Mouse (Mus musculus) lung, postnatal 0 days (tissue): Measurements from ENCODE around the gene Scrn3. TPM values are rescaled to one million over a fixed set of nuclear protein-coding genes. Genes with fewer than 3 reads are reported as not detected.

ENCODE experiments used
- ATAC-seq: fragments of 200-750 bp; cut with Nextera tagmentation; 2 replicates; pipeline ENCODE4 v1.8.0; 2017; ENCODE audit warnings: moderate library complexity
- DNase-seq: peaks from one replicate; pipeline ENCODE4 v3.0.0-alpha.2; 2016; ENCODE audit warnings: low spot score
- H3K27ac ChIP-seq: fragments of 300-500 bp; sonication (generic); 2 replicates; pipeline ENCODE4 v1.5.1; 2014; ENCODE audit warnings: antibody characterized with exemption, mild to moderate bottlenecking, low read length, mixed read lengths
- H3K27me3 ChIP-seq: fragments of 300-500 bp; sonication (generic); replicated peaks from 2 replicates; pipeline ENCODE4 v1.6.1; 2014; ENCODE audit warnings: low read length, mixed read lengths; ENCODE audit not compliant: insufficient read depth
- H3K36me3 ChIP-seq: fragments of 300-500 bp; sonication (generic); 2 replicates; pipeline ENCODE4 v1.6.1; 2014; ENCODE audit warnings: low read length, mixed read lengths; ENCODE audit not compliant: insufficient read depth
- H3K4me1 ChIP-seq: fragments of 300-500 bp; sonication (generic); 2 replicates; pipeline ENCODE4 v1.6.1; 2014; ENCODE audit warnings: antibody characterized with exemption, low read depth, low read length, mixed read lengths; ENCODE audit not compliant: insufficient read depth
- H3K4me2 ChIP-seq: fragments of 300-500 bp; sonication (generic); replicated peaks from 2 replicates; pipeline ENCODE4 v1.6.1; 2014; ENCODE audit warnings: low read depth, mild to moderate bottlenecking, low read length, moderate library complexity, mixed read lengths
- H3K4me3 ChIP-seq: fragments of 300-500 bp; sonication (generic); 2 replicates; pipeline ENCODE4 v1.5.1; 2014; ENCODE audit warnings: low read depth, low read length
- H3K9ac ChIP-seq: fragments of 300-500 bp; sonication (generic); replicated peaks from 2 replicates; pipeline ENCODE4 v1.6.1; 2014; ENCODE audit warnings: low read depth, mild to moderate bottlenecking
- H3K9me3 ChIP-seq: fragments of 300-500 bp; sonication (generic); 2 replicates; pipeline ENCODE4 v1.6.1; 2016; ENCODE audit warnings: low read length, mixed read lengths
- CTCF ChIP-seq: IDR thresholded peaks from 2 replicates; pipeline ENCODE4 v1.5.1; 2016; ENCODE audit warnings: antibody characterized with exemption, mild to moderate bottlenecking
- EP300 ChIP-seq: IDR thresholded peaks from 2 replicates; pipeline ENCODE4 v1.6.1; 2016; ENCODE audit warnings: antibody characterized with exemption, mild to moderate bottlenecking, control low read depth
- WGBS: fragments of 180-500 bp; shearing (Covaris S2); extraction: QIAGEN DNeasy Blood & Tissue Kit; methylation state at CpG from one replicate; pipeline ENCODE4 v1.1.7; 2014; 5-methylcytosine and 5-hydroxymethylcytosine counted together
- polyA plus RNA-seq: library from polyadenylated mRNA; unstranded; fragments of >200 nt; fragmentation: Nextera tagmentation; extraction: Ambion mirVana; gene quantifications from 2 replicates; pipeline ENCODE4 v1.2.1, GENCODE M21; 2015

Gene Scrn3
- polyA plus RNA-seq, 1 experiment from 2014 or later, result 10.9 TPM

DNA sequence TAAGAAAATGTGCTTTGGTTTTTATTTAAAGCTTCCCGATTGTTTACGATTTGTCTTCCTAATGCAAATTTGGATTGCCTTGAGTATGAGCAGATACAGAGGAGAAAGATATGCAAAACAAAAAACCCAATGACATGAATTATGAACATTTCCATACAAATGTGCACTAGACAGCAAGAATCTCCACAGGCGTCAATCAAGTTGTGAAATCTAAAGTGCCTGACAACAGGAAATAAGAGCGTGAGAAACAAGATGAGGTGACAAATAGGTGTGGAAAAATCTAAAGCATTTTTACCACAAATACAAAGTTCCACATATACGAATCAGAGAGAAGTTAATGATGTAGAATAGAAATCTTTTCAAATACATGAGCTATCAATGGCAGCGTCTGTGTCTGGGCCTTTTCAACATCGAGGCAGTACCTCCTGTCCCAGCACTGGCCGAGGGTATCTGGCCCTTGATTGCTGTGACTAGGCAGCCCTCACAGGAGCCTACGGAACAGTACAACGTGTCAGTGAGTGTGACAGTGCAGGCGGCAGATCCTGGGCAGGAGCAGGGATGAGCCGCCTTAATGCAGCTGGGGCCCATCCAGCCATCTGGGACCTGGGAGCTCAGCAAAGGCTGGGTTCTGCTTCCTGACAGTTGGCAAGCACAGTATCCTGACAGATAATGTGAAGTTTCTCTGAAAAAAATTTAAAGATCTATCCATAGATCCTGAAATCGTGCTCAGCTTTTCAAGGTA, 34.1 kb downstream of the Scrn3 start:
- Histone ChIP-seq H3K4me1 (no peaks in the 10 kb centered on the region), H3K36me3 (no peaks in the 10 kb centered on the region), H3K9me3 (no peaks in the 10 kb centered on the region), H3K4me2 (no peak overlapping the region), H3K27me3 (no peaks in the 10 kb centered on the region), H3K9ac (no peak overlapping the region), H3K27ac (no peak overlapping the region), H3K4me3 (no peak overlapping the region)
- 60% methylated on average over 13 of the region's 13 CpGs for WGBS
- TF ChIP-seq CTCF, result no peak
- no peak for TF ChIP-seq EP300
- no peak for DNase-seq
- no peak for ATAC-seq

- no peak for DNase-seq
- 64% methylated on average over 6 of the region's 6 CpGs for WGBS
These were observed 34.7 kb downstream of the Scrn3 start for GRCm38 (mm10) chr2:73347136-73347535.

GRCm38 (mm10) chr2:73347766-73348165, 35.4 kb downstream of the Scrn3 start:
- Histone ChIP-seq H3K27me3 (no peaks in the 10 kb centered on the region), H3K4me1 (no peaks in the 10 kb centered on the region), H3K27ac (no peak overlapping the region), H3K4me2 (0 out of 2 replicates have a peak overlapping the region, but pooled peaks have one; percentile 6), H3K9me3 (no peaks in the 10 kb centered on the region), H3K36me3 (no peaks in the 10 kb centered on the region), H3K4me3 (no peak overlapping the region), H3K9ac (no peak overlapping the region)
- ATAC-seq (no peak), DNase-seq (no peak)
- WGBS, result 62% methylated on average over 9 of the region's 9 CpGs
- TF ChIP-seq CTCF, result no peak
- no peak for TF ChIP-seq EP300

More at GRCm38 (mm10) chr2:73347136-73347535, 34.7 kb downstream of the Scrn3 start:
- no peak overlapping the region for H3K4me3 ChIP-seq
- no peaks in the 10 kb centered on the region for H3K27me3 ChIP-seq
- no peaks in the 10 kb centered on the region for H3K4me1 ChIP-seq
- no peak for ATAC-seq
- no peak overlapping the region for H3K27ac ChIP-seq
- TF ChIP-seq EP300, result no peak
- TF ChIP-seq CTCF, result no peak
- H3K9me3 ChIP-seq, result no peaks in the 10 kb centered on the region
- H3K36me3 ChIP-seq, result no peaks in the 10 kb centered on the region
- no peak overlapping the region for H3K9ac ChIP-seq
- no peak overlapping the region for H3K4me2 ChIP-seq

GRCm38 (mm10) chr2:73348221-73348620, 35.8 kb downstream of the Scrn3 start:
- H3K9me3 ChIP-seq, result no peaks in the 10 kb centered on the region
- TF ChIP-seq CTCF (no peak), EP300 (no peak)
- 0 out of 2 replicates have a peak overlapping the region, but pooled peaks have one; percentile 6 for H3K4me2 ChIP-seq
- ATAC-seq (no peak), DNase-seq (peak; percentile 9)
- H3K36me3 ChIP-seq, result no peaks in the 10 kb centered on the region
- 81% methylated on average over 6 of the region's 6 CpGs for whole genome bisulfite sequencing
- H3K27ac ChIP-seq, result no peak overlapping the region
- no peaks in the 10 kb centered on the region for H3K27me3 ChIP-seq
- no peak overlapping the region for H3K4me3 ChIP-seq
- H3K9ac ChIP-seq, result no peak overlapping the region
- H3K4me1 ChIP-seq, result no peaks in the 10 kb centered on the region

- H3K4me2 ChIP-seq, result peak overlapping the region; percentile 29; the same call in 1 of the 2 replicates
- DNase-seq, result peak; percentile 74
These were observed 39.1 kb downstream of the Scrn3 start for GRCm38 (mm10) chr2:73351496-73351895.

GRCm38 (mm10) chr2:73351927-73352374, 39.5 kb downstream of the Scrn3 start:
- Histone ChIP-seq H3K9ac (no peak overlapping the region), H3K4me1 (no peaks in the 10 kb centered on the region), H3K27me3 (no peaks in the 10 kb centered on the region), H3K4me2 (peak overlapping the region; percentile 29; the same call in 1 of the 2 replicates), H3K4me3 (no peak overlapping the region; the same call in 1 of the 2 replicates), H3K9me3 (no peaks in the 10 kb centered on the region), H3K27ac (peak overlapping the region; percentile 58), H3K36me3 (no peaks in the 10 kb centered on the region)
- 23% methylated on average over 7 of the region's 7 CpGs for WGBS
- peak; percentile 90 for DNase-seq
- ATAC-seq, result peak; percentile 88
- TF ChIP-seq EP300, result no peak
- no peak for TF ChIP-seq CTCF

More at GRCm38 (mm10) chr2:73351496-73351895, 39.1 kb downstream of the Scrn3 start:
- peak; percentile 78 for ATAC-seq
- Histone ChIP-seq H3K9ac (no peak overlapping the region), H3K27ac (peak overlapping the region; percentile 58), H3K36me3 (no peaks in the 10 kb centered on the region), H3K4me3 (no peak overlapping the region; the same call in 1 of the 2 replicates), H3K27me3 (no peaks in the 10 kb centered on the region), H3K4me1 (no peaks in the 10 kb centered on the region), H3K9me3 (no peaks in the 10 kb centered on the region)
- TF ChIP-seq CTCF, result no peak
- no peak for TF ChIP-seq EP300
- 25% methylated on average over 5 of the region's 5 CpGs for WGBS
